Mouse (Mus musculus): ENCODE results near the gene Cdk14. TPM values are rescaled to one million over a fixed set of nuclear protein-coding genes. Genes with fewer than 3 reads are reported as not detected.
A peak's percentile ranks its signal among the peaks of the same experiment; 100 is the strongest.

Cdk14 gene
- total RNA-seq, 1 experiment from 2014 or later, result 10.6 TPM

DNA sequence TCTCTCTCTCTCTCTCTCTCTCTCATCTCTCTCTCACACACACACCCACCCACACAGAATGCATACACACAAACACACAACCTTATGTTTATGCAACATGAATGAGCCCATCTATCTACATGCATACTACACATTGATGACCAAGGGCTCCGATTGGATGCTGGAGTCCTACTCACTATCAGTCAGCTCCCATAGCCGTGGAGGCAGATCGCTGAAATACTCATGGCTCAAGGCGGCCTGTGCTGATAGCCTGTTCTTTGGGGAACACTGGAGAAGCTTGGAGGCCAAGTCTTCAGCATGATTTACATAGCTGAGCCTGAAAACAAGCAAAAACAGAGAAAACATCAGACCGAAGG, 526.3 kb downstream of the Cdk14 start:
- DNase-seq, result no peak

- no peak for DNase-seq
Measured at GRCm38 (mm10) chr5:4893206-4893851, 526.8 kb downstream of the Cdk14 start.

- no peak for DNase-seq
Measured at GRCm38 (mm10) chr5:4892734-4893133, 527.4 kb downstream of the Cdk14 start.

- peak; percentile 12 for DNase-seq
Measured at GRCm38 (mm10) chr5:4891862-4892704, 528.0 kb downstream of the Cdk14 start.

- no peak for DNase-seq
Measured at GRCm38 (mm10) chr5:4887069-4887468, 533.0 kb downstream of the Cdk14 start.

GRCm38 (mm10) chr5:4882841-4883240, 537.3 kb downstream of the Cdk14 start:
- DNase-seq, result no peak

GRCm38 (mm10) chr5:4880331-4880730, 539.8 kb downstream of the Cdk14 start:
- DNase-seq, result no peak

DNA sequence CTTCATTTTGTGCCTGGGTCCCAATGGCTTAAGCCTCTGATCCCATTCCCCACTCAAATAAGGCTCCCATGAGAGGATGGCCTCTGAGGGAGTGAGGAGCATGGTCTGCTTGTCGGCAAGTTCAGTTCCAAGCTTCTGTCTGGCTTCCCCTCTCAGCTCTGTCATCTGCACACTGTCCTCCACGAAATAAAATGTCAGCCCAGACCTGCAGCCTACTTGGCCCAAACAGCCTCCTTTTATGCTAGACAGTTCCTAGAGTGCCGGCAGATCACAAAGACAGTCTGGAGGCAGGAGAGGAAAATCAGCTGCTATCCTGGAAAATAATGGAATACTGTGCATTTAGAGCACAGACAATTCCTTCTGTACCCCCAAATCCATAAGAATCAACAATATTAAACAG, 541.2 kb downstream of the Cdk14 start:
- no peak for DNase-seq

DNA sequence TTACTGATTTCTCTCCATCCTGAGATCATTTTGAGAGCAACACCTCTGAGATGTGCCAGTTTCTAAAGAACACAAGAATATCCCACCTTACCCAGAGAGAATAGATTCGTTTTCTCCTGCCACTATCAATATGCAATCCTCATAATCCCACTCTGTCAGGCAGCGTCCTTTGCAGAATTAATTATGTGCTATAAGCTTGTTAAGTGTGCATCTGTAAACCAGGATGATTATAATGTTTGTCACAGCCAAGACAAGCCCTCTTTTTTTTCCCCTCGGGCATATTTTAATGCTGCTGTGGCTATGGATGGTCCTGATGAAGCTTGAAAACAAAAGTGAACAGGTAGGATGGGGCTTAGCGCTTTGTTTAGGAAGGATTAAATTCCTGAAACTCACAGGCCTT, 542.5 kb downstream of the Cdk14 start:
- DNase-seq, result no peak

DNA sequence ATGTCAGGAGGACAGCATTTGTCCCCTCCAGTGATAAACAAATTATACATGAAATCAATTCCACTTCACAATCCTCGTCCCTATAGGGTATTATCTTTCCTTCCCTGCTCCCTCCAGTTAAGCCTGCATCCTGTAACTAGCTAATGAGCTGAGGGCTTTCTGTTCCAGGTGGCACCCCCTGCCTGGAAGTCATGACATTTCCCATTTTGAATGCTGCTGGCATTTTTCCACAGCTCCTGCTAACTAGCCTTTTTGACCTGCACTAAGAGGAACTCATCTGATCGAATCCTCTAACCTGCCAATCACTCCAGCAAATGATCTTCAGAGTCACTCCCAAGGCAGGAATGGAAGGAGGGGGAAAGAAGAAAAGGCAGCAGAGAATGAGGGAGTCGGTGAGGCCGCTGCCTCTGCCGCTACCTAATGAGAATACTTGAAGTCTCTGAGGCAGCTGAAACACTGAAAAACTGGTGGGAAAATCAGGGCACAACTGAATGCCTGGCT, 542.9 kb downstream of the Cdk14 start:
- no peak for DNase-seq

- DNase-seq, result no peak
Measured at GRCm38 (mm10) chr5:4876653-4877091, 543.4 kb downstream of the Cdk14 start.

GRCm38 (mm10) chr5:4870041-4870726, 549.9 kb downstream of the Cdk14 start:
- no peak for DNase-seq

GRCm38 (mm10) chr5:4868563-4869120, 551.5 kb downstream of the Cdk14 start:
- no peak for DNase-seq

DNA sequence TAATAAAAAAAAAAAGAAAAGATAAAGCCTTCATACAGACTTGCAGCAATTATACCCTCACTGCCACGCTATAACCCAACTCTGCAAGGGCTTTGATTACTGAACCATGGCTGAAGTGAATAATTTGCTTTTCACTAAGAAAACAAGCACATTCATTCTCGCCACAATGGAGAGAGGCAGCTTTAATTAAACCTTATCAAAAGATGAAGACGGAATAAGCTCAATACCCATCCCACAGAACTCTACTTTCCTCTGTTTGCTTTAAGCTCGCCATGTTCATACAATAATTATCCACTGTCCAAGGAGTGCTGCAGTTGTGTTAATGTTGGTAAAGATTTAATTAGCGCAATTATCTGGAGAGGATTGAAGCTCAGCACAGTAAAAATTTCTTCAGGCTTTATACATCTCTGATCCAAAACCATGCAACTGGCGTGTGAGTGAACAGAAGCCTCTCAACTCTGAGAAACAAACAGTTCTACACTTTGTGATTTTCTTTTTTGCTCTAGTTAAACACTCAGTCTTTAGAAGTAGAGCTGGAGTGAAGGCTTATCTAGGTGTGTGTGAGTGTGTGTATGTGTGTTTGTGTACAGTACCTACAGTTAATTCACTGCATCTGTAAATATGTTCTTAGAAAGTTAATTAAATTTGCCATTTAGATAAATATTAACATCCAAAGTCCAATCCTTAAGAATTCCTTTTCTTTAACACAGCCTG, 552.1 kb downstream of the Cdk14 start:
- DNase-seq, result no peak

DNA sequence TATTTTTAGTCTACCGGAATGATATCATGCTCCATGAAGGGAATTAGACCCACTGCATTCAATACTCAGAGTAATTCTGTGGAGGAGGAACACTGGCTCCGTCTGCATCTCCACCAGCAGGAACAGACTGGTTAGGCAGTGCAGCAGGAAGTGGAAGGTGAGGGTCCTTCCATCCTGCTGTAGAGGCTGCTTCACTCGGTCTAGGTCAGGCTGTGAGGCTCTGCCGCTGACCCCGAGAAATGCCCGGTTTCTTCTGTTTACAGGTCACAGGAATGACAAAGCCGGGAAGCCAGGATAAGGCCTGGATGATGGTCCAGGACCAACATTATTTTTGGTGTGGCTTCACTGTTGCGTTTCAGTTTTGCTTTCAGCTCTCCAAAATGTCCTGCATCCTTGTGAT, 553.2 kb downstream of the Cdk14 start:
- DNase-seq, result no peak

DNA sequence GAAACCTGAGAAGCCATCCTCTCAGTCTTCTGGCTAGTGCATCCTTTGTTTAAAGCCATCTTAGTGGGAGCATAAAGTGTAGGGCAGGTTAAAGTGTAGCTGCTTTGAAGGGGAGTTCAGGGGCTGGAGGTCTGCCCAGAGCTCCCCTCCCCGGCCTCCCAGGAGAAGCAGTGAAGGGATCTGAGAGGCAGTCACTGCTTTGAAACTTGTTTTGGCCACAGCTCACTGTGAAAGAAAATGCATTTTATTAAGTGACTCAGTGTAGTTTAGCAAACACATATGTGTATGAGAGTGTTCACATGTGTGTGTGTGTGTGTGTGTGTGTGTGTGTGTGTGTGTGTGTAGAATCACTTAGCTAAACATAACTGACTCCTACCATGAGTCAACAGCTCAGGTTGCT, 554.0 kb downstream of the Cdk14 start:
- DNase-seq, result no peak

GRCm38 (mm10) chr5:4861592-4861991, 558.5 kb downstream of the Cdk14 start:
- DNase-seq, result no peak

- DNase-seq, result no peak
Measured at GRCm38 (mm10) chr5:4861141-4861540, 559.0 kb downstream of the Cdk14 start.

DNA sequence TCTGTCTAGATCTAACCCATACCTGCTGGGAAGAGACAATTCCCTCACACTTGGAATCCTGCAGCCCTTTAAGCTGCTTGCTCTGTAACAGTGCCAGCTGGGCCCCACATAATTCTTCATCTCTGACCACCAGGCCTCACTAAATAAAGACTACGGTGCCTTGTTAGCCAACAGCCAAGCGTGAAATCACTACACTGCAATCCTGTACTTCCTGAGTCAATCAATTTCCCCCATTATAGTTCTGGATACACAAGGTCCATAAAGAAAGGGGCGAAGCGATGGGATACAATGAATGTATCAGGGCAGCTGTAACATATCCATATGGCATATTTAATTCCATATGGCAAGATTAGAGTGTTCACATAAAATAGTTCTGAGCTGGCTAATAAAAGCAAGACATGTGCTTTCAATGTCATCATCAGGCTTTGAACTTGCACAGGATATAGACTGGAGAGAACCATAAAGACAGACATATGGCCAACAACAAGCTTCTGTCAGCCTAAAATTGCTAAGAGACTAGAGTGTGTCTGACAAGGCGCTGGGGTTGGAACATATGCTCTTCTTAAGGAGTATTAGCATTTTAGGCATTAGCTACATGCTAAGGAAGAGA, 562.0 kb downstream of the Cdk14 start:
- no peak for DNase-seq

DNA sequence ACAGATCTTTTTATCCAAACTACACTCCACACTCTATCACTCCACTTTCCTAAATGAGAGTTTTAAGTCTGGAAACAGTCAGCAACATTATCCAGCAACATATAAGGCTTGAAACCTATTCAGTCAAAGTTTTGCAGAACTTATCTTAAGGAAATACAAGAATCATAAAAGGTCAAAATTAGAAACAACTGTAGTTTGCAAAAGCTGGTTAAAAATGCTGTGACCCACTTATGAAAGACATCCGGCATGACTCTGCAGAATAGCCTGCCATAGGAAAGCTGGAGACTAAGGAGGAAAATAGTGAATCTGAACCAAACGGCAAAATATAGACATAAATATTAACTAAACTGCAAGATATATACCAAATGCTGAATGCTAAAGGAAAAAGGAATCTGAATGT, 566.6 kb downstream of the Cdk14 start:
- no peak for DNase-seq

- no peak for DNase-seq
Measured at GRCm38 (mm10) chr5:4852711-4853320, 567.3 kb downstream of the Cdk14 start.

Data from adrenal gland, postnatal 14 days (tissue).